Comparison of ENCODE assay signal across 9 mouse cellular contexts in the genomic region with DNA sequence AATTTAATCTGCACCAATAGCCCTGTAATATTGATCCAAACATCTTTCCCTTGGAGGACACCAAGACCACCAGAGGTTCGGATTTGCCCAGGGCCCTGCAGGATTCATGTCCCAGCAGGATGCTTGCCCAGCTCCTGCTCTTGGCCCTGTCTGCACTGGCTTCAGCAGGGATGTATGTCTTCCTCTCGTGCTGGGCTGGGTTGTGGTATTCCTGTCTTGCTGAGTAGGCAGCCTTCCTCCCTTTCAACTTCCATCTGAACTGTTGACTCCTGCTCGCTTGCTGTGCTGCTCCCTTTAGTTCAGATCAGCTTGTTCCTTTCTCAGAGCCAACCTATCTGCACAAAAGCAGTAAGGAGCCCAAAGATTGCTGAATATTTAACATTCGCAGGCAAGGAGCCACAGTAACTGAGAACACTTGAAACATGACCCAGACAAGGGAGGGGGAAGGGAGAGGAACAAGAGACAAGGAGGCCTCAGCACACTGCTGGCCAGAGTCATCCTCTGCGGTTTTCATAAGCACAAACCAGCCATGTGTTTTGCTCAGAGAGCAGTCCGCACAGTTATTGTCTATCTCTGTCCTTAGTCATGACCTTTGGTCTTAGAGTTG.
DNase-seq lines count a peak whose midpoint lies in the region; ATAC-seq and TF ChIP-seq lines count a peak whose summit lies in the region.
"Had no signal": no experiment of that assay in that cellular context is flagged by ENCODE, and none has a peak within 500 bp of the region (broad histone marks: within the 10 kb centered on the region; RNA-seq: fewer than 3 reads in every experiment).

No protein-coding gene starts in this region.

- no peaks in the 10 kb centered on the region for H3K36me3 ChIP-seq in kidney, embryonic 15.5 days
- H3K36me3 ChIP-seq in kidney, postnatal 0 days (ENCODE audit: insufficient read depth, low read length): no peaks in the 10 kb centered on the region
- no peaks in the 10 kb centered on the region for H3K36me3 ChIP-seq in liver, embryonic 12.5 days
- H3K36me3 ChIP-seq: limb, embryonic 12.5 days had no signal

- peak; percentile 20 to 55 for DNase-seq in adrenal gland, adult (ENCODE audit: inconsistent age in 2 of 2, low spot score in 1 of 2)
- DNase-seq in adrenal gland, adult 8-10 months: no peak
- no peak for DNase-seq in kidney, postnatal 10 days
- DNase-seq in embryo, embryonic 11 days: peak; percentile 42
- DNase-seq in kidney, postnatal 0 days (ENCODE audit: low spot score): peak; percentile 35
- no peak for DNase-seq in thymus, postnatal 0 days (ENCODE audit: low spot score)

- no peak overlapping the region for H3K27ac ChIP-seq in kidney, embryonic 15.5 days
- no peak overlapping the region for H3K27ac ChIP-seq in kidney, postnatal 0 days
- H3K27ac ChIP-seq in liver, embryonic 12.5 days: no peak overlapping the region
- H3K27ac ChIP-seq: limb, embryonic 12.5 days had no signal

- H3K27me3 ChIP-seq in kidney, embryonic 15.5 days: no peaks in the 10 kb centered on the region
- H3K27me3 ChIP-seq in kidney, postnatal 0 days (ENCODE audit: insufficient read depth, low read length): no peaks in the 10 kb centered on the region
- H3K27me3 ChIP-seq in liver, embryonic 12.5 days (replicated peaks): no peaks in the 10 kb centered on the region

- peak; percentile 66; the same call in 1 of the 2 replicates for ATAC-seq in kidney, embryonic 15.5 days (replicated peaks; ENCODE audit: low FRiP score)
- no peak for ATAC-seq in kidney, postnatal 0 days (replicated peaks; ENCODE audit: low FRiP score, low read depth)
- no peak for ATAC-seq in liver, embryonic 12.5 days

- no peak overlapping the region for H3K9ac ChIP-seq in kidney, embryonic 15.5 days
- H3K9ac ChIP-seq in kidney, postnatal 0 days (ENCODE audit: low read depth, low read length): no peak overlapping the region
- no peak overlapping the region for H3K9ac ChIP-seq in liver, embryonic 12.5 days
- H3K9ac ChIP-seq: limb, embryonic 12.5 days had no signal

- no peaks in the 10 kb centered on the region; the same call in 1 of the 2 replicates for H3K9me3 ChIP-seq in kidney, embryonic 15.5 days (replicated peaks)
- H3K9me3 ChIP-seq in kidney, postnatal 0 days (replicated peaks; ENCODE audit: low read length): no peaks in the 10 kb centered on the region
- H3K9me3 ChIP-seq in liver, embryonic 12.5 days (replicated peaks): no peaks in the 10 kb centered on the region

- 32% methylated on average over 6 of the region's 6 CpGs for WGBS in kidney, embryonic 15.5 days
- WGBS in kidney, postnatal 0 days: 29% methylated on average over 6 of the region's 6 CpGs
- WGBS in liver, embryonic 12.5 days (ENCODE audit: insufficient replicate concordance): 30% methylated on average over 6 of the region's 6 CpGs

- TF ChIP-seq CTCF in kidney, postnatal 0 days (IDR thresholded peaks at IDR 0.05; ENCODE audit: low read depth): no peak

- H3K4me3 ChIP-seq in kidney, embryonic 15.5 days (replicated peaks): no peak overlapping the region
- H3K4me3 ChIP-seq in kidney, postnatal 0 days (replicated peaks; ENCODE audit: low read depth, low read length): no peak overlapping the region
- H3K4me3 ChIP-seq in liver, embryonic 12.5 days: no peak overlapping the region
- H3K4me3 ChIP-seq: limb, embryonic 12.5 days had no signal

- H3K4me1 ChIP-seq in kidney, embryonic 15.5 days: peaks cover 9% of the 10 kb centered on the region; the same call in 1 of the 2 replicates
- H3K4me1 ChIP-seq in kidney, postnatal 0 days (replicated peaks; ENCODE audit: insufficient read depth, low read length): no peaks in the 10 kb centered on the region
- H3K4me1 ChIP-seq in liver, embryonic 12.5 days: no peaks in the 10 kb centered on the region

- H3K4me2 ChIP-seq in kidney, embryonic 15.5 days: no peak overlapping the region
- H3K4me2 ChIP-seq in kidney, postnatal 0 days (ENCODE audit: low read length): no peak overlapping the region
- H3K4me2 ChIP-seq in liver, embryonic 12.5 days: no peak overlapping the region
- H3K4me2 ChIP-seq: limb, embryonic 12.5 days had no signal

Comparison
In these comparisons a context has a peak if more than half of its experiments do, and no peak if none do; other contexts are left out.
1. DNase-seq: peak in adrenal gland, adult (2 of 2), embryo, embryonic 11 days (single experiment) and kidney, postnatal 0 days (single experiment); none in adrenal gland, adult 8-10 months (single experiment), kidney, postnatal 10 days (single experiment) and thymus, postnatal 0 days (single experiment).